Mouse (Mus musculus): ENCODE measurements at regions not wholly inside any gene's neighbourhood (a gene's known extent, or its start where the extent isn't known, plus 50 kb on each side); places are given as distances from the start of the nearest gene placed in this dataset.

DNA sequence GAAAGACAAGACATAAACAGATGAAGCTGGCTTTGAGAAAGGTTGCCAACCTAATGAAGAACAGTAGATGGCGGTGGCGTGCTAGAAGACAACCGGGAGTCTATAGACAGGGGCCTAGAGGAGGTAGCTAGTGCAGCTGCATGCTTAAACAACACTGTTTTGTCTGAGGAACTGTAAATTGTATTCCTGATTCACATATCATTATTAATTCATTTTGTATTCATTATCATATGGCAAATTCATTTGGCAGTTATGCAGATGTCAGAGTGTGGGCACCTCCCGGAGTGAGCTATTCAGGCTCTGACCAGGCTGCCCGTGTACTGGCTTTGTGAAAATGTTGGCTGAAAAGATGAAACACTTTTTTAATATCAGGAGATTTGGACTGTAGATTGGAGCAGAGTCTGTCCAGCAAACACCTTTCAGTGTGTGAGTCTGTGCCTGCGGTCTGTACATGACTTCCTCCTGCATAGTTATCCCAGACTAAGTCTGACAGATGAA, 798.7 kb downstream of the Stim2 start:
- TF ChIP-seq CTCF (IDR thresholded peaks at IDR 0.05; ENCODE audit: borderline replicate concordance, insufficient read depth, low read depth, low read length) (peak; percentile 47; the same call in 1 of the 2 replicates), POLR2A (IDR thresholded peaks at IDR 0.05; ENCODE audit: borderline replicate concordance, insufficient read depth, low read length) (no peak)

Data from cerebellum, adult 2 months (tissue).